Mouse (Mus musculus) mammary gland, adult 2 months (tissue): ENCODE measurements around the gene Zfhx2. TPM values are rescaled to one million over a fixed set of nuclear protein-coding genes. Genes with fewer than 3 reads are reported as not detected.

ENCODE experiments used
- polyA plus RNA-seq: library from polyadenylated mRNA; depleted of rRNA; stranded (reverse); fragments of >200 nt; gene quantifications from 2 replicates; pipeline ENCODE4 v1.2.3, GENCODE M21; 2012; ENCODE audit warnings: low replicate concordance; rRNA removed

Zfhx2 gene
- polyA plus RNA-seq: 1.1 and 3.8 TPM in 2 replicates

GRCm38 (mm10) chr14:55092011-55092577, at the start of gene Zfhx2:
TSS of gene Zfhx2 (minus strand) at chr14:55092324.

DNA sequence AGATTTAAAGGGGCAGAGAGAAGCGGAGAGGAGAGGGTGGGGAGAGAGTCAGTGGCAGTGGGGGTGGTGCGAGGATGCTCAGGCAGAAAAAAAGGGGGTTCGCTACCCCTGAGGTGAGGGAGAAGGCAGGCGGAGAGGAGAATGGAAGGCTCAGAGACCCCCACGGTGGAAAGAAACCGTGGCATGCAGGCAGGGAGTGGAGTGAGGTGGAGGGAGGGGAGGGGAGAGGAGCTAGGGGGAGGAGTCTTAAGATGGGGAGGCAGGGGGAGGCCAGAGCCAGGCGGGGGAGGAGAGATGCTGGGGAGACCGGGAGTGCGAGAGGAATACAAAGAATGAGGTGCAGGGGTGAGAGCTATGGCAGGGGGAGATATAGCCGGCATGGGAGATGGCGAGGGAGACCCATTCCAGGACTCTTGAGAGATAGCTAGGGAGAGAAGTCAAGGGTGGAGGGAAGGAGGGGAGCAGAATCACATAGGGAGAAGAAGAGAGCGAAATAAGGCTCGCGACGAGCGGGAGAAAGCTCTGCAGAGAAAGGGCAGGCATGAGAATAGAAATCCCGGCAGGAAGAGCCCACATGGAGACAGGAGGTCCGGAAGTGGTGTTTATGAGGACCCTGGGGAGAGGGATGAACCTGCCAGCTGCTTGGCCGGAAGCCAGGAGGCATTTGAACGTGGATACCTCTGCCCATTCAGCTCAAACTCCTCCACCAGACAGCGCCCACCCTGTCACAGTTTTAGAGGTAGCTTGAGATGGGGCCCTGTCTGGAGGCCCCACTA, 24.5 kb upstream of the Zfhx2 start, which contains the start of gene Jph4:
Gene Jph4 (minus strand): TSS at position 511 of the 776 bp plus-strand sequence.

GRCm38 (mm10) chr14:55105836-55106809, 14.0 kb upstream of the Zfhx2 start, which contains the start of gene Ap1g2:
TSS of gene Ap1g2 (minus strand) at chr14:55106593.

GRCm38 (mm10) chr14:55094704-55095231, 2.6 kb upstream of the Zfhx2 start, which contains the start of gene Thtpa:
TSS of gene Thtpa (plus strand) at chr14:55094784.

GRCm38 (mm10) chr14:55014991-55015766, 76.9 kb downstream of the Zfhx2 start, which contains the start of gene Ngdn:
TSS of gene Ngdn (plus strand) at chr14:55015454.

Other genes starting within 250 kb of the Zfhx2 start
- 3.5 and 9.6 TPM in 2 replicates for gene Homez, start 221.4 kb downstream of the Zfhx2 start, polyA plus RNA-seq
- 17.4 and 39.2 TPM in 2 replicates for gene Ppp1r3e, start 214.8 kb downstream of the Zfhx2 start, polyA plus RNA-seq
- 42.9 and 50.7 TPM in 2 replicates for gene Bcl2l2, start 208.9 kb downstream of the Zfhx2 start, polyA plus RNA-seq
- gene Gm20521, start 208.9 kb downstream of the Zfhx2 start, polyA plus RNA-seq: 24.7 TPM in 1 of 2 replicates, not detected in the other
- gene Pabpn1, start 199.8 kb downstream of the Zfhx2 start, polyA plus RNA-seq: 73.7 and 152 TPM in 2 replicates
- 75.6 and 107 TPM in 2 replicates for gene Slc22a17, start 179.2 kb downstream of the Zfhx2 start, polyA plus RNA-seq
- 38.0 and 58.4 TPM in 2 replicates for gene Efs, start 166.2 kb downstream of the Zfhx2 start, polyA plus RNA-seq
- not detected in 2 replicates for gene Il25, start 159.6 kb downstream of the Zfhx2 start, polyA plus RNA-seq
- gene Cmtm5, start 156.1 kb downstream of the Zfhx2 start, polyA plus RNA-seq: 2.3 and 6.9 TPM in 2 replicates
- 0.48 and 0.62 TPM in 2 replicates for gene Myh6, start 125.4 kb downstream of the Zfhx2 start, polyA plus RNA-seq
- not detected in 2 replicates for gene Gm17428, start 115.4 kb downstream of the Zfhx2 start, polyA plus RNA-seq
- 0.02 and 0.57 TPM in 2 replicates for gene Myh7, start 97.7 kb downstream of the Zfhx2 start, polyA plus RNA-seq
- 9.4 and 15.2 TPM in 2 replicates for gene Ngdn, start 76.9 kb downstream of the Zfhx2 start, polyA plus RNA-seq
- 6.1 and 7.8 TPM in 2 replicates for gene Thtpa, start 2.5 kb upstream of the Zfhx2 start, polyA plus RNA-seq
- 58.4 TPM in 2 replicates for gene Ap1g2, start 14.3 kb upstream of the Zfhx2 start, polyA plus RNA-seq
- 0.39 and 0.56 TPM in 2 replicates for gene Jph4, start 24.6 kb upstream of the Zfhx2 start, polyA plus RNA-seq
- not detected in 2 replicates for gene Dhrs2, start 129.7 kb upstream of the Zfhx2 start, polyA plus RNA-seq